Comparison of ENCODE assay signal across 16 mouse cellular contexts in genomic region chr11:98546529-98547307, GRCm38 (mm10). TPM values are rescaled to one million over a fixed set of nuclear protein-coding genes. Genes with fewer than 3 reads are reported as not detected.
DNase-seq lines count a peak whose midpoint lies in the region; ATAC-seq and TF ChIP-seq lines count a peak whose summit lies in the region.
"Had no signal": no experiment of that assay in that cellular context is flagged by ENCODE, and none has a peak within 500 bp of the region (broad histone marks: within the 10 kb centered on the region; RNA-seq: fewer than 3 reads in every experiment).

No protein-coding gene starts in this region.

- DNase-seq in liver, postnatal 0 days = no peak
- DNase-seq in thymus, adult 2 months = peak; percentile 46
- DNase-seq in thymus, postnatal 36 days = no peak
- DNase-seq in skeletal muscle tissue, adult 2 months (ENCODE audit: low read depth, low spot score) = peak; percentile 1
- no peak for DNase-seq in right cerebral cortex, adult 18-20 months
- DNase-seq in cerebellum, adult 11 months = no peak
- DNase-seq: gastrocnemius, postnatal 14 days had no signal

- no peak for TF ChIP-seq POLR2A in thymus, adult 2 months (IDR thresholded peaks at IDR 0.05; ENCODE audit: control insufficient read depth, extremely low read depth, insufficient read depth, low read length, poor library complexity)

- H3K4me3 ChIP-seq in liver, postnatal 0 days (ENCODE audit: low read depth, low read length) = no peak overlapping the region
- no peak overlapping the region for H3K4me3 ChIP-seq in liver, embryonic 12.5 days
- H3K4me3 ChIP-seq in thymus, adult 2 months (ENCODE audit: control insufficient read depth, insufficient read depth, low read length) = no peak overlapping the region

- 38% methylated on average over 12 of the region's 12 CpGs for WGBS in liver, postnatal 0 days (ENCODE audit: insufficient replicate concordance)
- 36% methylated on average over 12 of the region's 12 CpGs for WGBS in liver, embryonic 12.5 days (ENCODE audit: insufficient replicate concordance)
- WGBS in thymus, adult 2 months = 35% methylated on average over 12 of the region's 12 CpGs

- no peak for ATAC-seq in liver, postnatal 0 days
- ATAC-seq in liver, embryonic 12.5 days = no peak

- TF ChIP-seq CTCF in liver, postnatal 0 days (IDR thresholded peaks at IDR 0.05; ENCODE audit: low read depth) = no peak
- TF ChIP-seq CTCF in thymus, adult 2 months (IDR thresholded peaks at IDR 0.05; ENCODE audit: borderline replicate concordance, control insufficient read depth, extremely low read depth, insufficient read depth, low read length, poor library complexity) = no peak

- H3K9me3 ChIP-seq in liver, postnatal 0 days (ENCODE audit: low read length) = no peaks in the 10 kb centered on the region
- H3K9me3 ChIP-seq in liver, embryonic 12.5 days (replicated peaks) = no peaks in the 10 kb centered on the region
- H3K9me3 ChIP-seq: forebrain, embryonic 10.5 days had no signal

- H3K36me3 ChIP-seq in liver, postnatal 0 days (replicated peaks; ENCODE audit: insufficient read depth, low read length) = no peaks in the 10 kb centered on the region
- H3K36me3 ChIP-seq in liver, embryonic 12.5 days = no peaks in the 10 kb centered on the region
- no peaks in the 10 kb centered on the region; the same call in 1 of the 2 replicates for H3K36me3 ChIP-seq in thymus, adult 2 months (ENCODE audit: control insufficient read depth, insufficient read depth, low read length)
- H3K36me3 ChIP-seq: forebrain, embryonic 10.5 days; heart, embryonic 12.5 days had no signal

- no peak for TF ChIP-seq EP300 in liver, postnatal 0 days (IDR thresholded peaks at IDR 0.05; ENCODE audit: low read depth)

- 0 out of 2 replicates have a peak overlapping the region, but pooled peaks have one; percentile 67 for H3K4me2 ChIP-seq in liver, postnatal 0 days (ENCODE audit: low read depth, low read length)
- H3K4me2 ChIP-seq in liver, embryonic 12.5 days = no peak overlapping the region

- H3K9ac ChIP-seq in liver, postnatal 0 days (replicated peaks) = no peak overlapping the region
- H3K9ac ChIP-seq in liver, embryonic 12.5 days = no peak overlapping the region

- H3K4me1 ChIP-seq in liver, postnatal 0 days (ENCODE audit: insufficient read depth) = peaks cover 17% of the 10 kb centered on the region
- peaks cover 26% of the 10 kb centered on the region for H3K4me1 ChIP-seq in liver, embryonic 12.5 days
- peaks cover 28% of the 10 kb centered on the region for H3K4me1 ChIP-seq in thymus, adult 2 months (replicated peaks; ENCODE audit: control insufficient read depth, insufficient read depth, low read length)

- H3K27ac ChIP-seq in liver, postnatal 0 days (ENCODE audit: low read depth) = 0 out of 2 replicates have a peak overlapping the region, but pooled peaks have one; percentile 18
- H3K27ac ChIP-seq in liver, embryonic 12.5 days = no peak overlapping the region
- peak overlapping the region; percentile 33 for H3K27ac ChIP-seq in thymus, adult 2 months (ENCODE audit: control insufficient read depth, insufficient read depth, low read length)
- H3K27ac ChIP-seq: forebrain, embryonic 10.5 days; kidney, postnatal 0 days; layer of hippocampus, adult 2 months; left cerebral cortex, adult 2 months had no signal

- peaks cover 69% of the 10 kb centered on the region for H3K27me3 ChIP-seq in liver, postnatal 0 days (ENCODE audit: insufficient read depth, low read length)
- H3K27me3 ChIP-seq in liver, embryonic 12.5 days (replicated peaks) = peaks cover 85% of the 10 kb centered on the region
- no peaks in the 10 kb centered on the region for H3K27me3 ChIP-seq in thymus, adult 2 months (ENCODE audit: control insufficient read depth, insufficient read depth, low read length)

RNA-seq across cellular contexts. Expression of gene Ikzf3, which starts 0.9 kb away (rescaled TPM):
- 1.2 and 1.3 TPM in 2 replicates for polyA plus RNA-seq in liver, postnatal 0 days (2015; fragmentation: Nextera tagmentation; extraction: Ambion mirVana)
- 0.07 and 0.12 TPM in 2 replicates for polyA plus RNA-seq in liver, embryonic 12.5 days (2016; fragmentation: Nextera tagmentation; extraction: Ambion mirVana)
- polyA plus RNA-seq in thymus, adult 2 months (2012; rRNA removed) = 143 and 183 TPM in 2 replicates

RNA-seq across cellular contexts. Expression of gene Zpbp2, which starts 4.2 kb away (rescaled TPM):
- polyA plus RNA-seq in liver, postnatal 0 days (2015; fragmentation: Nextera tagmentation; extraction: Ambion mirVana) = 0.65 and 1.1 TPM in 2 replicates
- polyA plus RNA-seq in liver, embryonic 12.5 days (2016; fragmentation: Nextera tagmentation; extraction: Ambion mirVana) = 0.46 and 0.55 TPM in 2 replicates
- 1.1 and 1.2 TPM in 2 replicates for polyA plus RNA-seq in thymus, adult 2 months (2012; rRNA removed)
- polyA plus RNA-seq: embryonic facial prominence, embryonic 14.5 days had no signal

RNA-seq across cellular contexts. Expression of gene Ormdl3, which starts 40.5 kb away (rescaled TPM):
- polyA plus RNA-seq in liver, postnatal 0 days (2015; fragmentation: Nextera tagmentation; extraction: Ambion mirVana) = 39.3 and 42.0 TPM in 2 replicates
- polyA plus RNA-seq in liver, embryonic 12.5 days (2016; fragmentation: Nextera tagmentation; extraction: Ambion mirVana) = 44.2 and 44.3 TPM in 2 replicates
- polyA plus RNA-seq in thymus, adult 2 months (2012; rRNA removed) = 66.8 and 74.6 TPM in 2 replicates

RNA-seq across cellular contexts. Expression of gene Lrrc3c, which starts 51.4 kb away (rescaled TPM):
- polyA plus RNA-seq in liver, postnatal 0 days (2015; fragmentation: Nextera tagmentation; extraction: Ambion mirVana) = not detected in 2 replicates
- polyA plus RNA-seq in liver, embryonic 12.5 days (2016; fragmentation: Nextera tagmentation; extraction: Ambion mirVana) = not detected in 2 replicates
- not detected in 2 replicates for polyA plus RNA-seq in thymus, adult 2 months (2012; rRNA removed)
- polyA plus RNA-seq: embryonic facial prominence, embryonic 14.5 days; forebrain, embryonic 10.5 days; heart, embryonic 12.5 days; intestine, embryonic 16.5 days; kidney, postnatal 0 days; limb, embryonic 14.5 days had no signal

Comparison
In these comparisons a context has a peak if more than half of its experiments do, and no peak if none do; other contexts are left out.
1. DNase-seq: peak in thymus, adult 2 months (single experiment) and skeletal muscle tissue, adult 2 months (single experiment); none in liver, postnatal 0 days (single experiment), thymus, postnatal 36 days (0 of 2), right cerebral cortex, adult 18-20 months (single experiment) and cerebellum, adult 11 months (single experiment).
2. RNA of gene Ikzf3, which starts 0.9 kb away (polyA plus RNA-seq): 143 to 183 TPM in thymus, adult 2 months; 1.2 to 1.3 TPM in liver, postnatal 0 days and 0.07 to 0.12 TPM in liver, embryonic 12.5 days; every median in the first group is over 10 times any median in the second.